Mouse (Mus musculus) ovary, postnatal 36 days (tissue): ENCODE data around the gene Dbi.

Source experiments
- DNase-seq: peaks from one replicate; pipeline ENCODE4 v3.0.0; 2022; ENCODE audit warnings: low spot score, mixed read lengths

The Dbi gene

GRCm38 (mm10) chr1:120120969-120121811, at the start of gene Dbi, which contains the start of gene 3110009E18Rik:
Dbi (minus strand) TSS chr1:120121078.
3110009E18Rik (plus strand) TSS chr1:120121187.
- DNase-seq, result peak; percentile 97

DNA sequence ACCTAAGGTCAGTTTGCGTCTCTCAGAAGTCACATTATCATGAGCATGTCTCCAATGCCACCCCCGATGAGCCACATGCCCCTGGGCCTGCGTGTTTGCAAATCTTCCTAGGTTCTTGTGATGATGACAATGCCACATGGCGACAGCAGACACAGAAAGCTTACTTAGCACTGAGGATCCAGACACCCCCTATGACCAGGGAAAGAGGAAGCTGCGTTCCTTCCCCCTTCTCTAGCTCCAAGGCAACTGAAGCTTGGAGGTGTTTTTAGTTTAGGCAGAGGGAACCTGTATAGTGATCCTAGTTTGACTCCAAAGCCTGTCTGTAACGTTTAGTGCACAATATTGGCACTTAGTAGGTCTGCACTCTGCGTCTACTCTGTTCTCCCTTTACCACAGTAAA, 49.4 kb upstream of the Dbi start:
- no peak for DNase-seq

- DNase-seq, result no peak
Measured at GRCm38 (mm10) chr1:120168674-120169073, 47.8 kb upstream of the Dbi start.

GRCm38 (mm10) chr1:120168016-120168415, 47.1 kb upstream of the Dbi start:
- DNase-seq, result no peak

DNA sequence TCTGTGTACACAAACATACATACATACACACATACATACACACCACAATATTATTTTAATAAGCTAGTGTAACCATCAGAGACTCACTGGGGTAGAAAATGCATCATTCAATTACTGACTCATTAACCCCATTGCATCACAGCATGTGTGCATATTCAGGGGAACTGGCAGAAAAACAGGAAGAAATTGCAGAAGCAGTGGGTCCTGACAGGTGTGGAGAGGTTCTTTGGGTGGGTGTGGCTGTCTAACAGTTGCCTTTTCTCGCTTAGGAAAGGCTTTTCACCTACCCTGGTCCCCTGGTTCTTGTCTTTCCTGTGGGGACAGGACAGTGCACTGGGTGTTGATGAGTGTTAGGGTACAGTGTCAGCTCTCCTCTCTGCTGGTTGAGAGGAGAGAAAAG, 41.7 kb upstream of the Dbi start:
- no peak for DNase-seq

GRCm38 (mm10) chr1:120161502-120161901, 40.6 kb upstream of the Dbi start:
- no peak for DNase-seq

DNA sequence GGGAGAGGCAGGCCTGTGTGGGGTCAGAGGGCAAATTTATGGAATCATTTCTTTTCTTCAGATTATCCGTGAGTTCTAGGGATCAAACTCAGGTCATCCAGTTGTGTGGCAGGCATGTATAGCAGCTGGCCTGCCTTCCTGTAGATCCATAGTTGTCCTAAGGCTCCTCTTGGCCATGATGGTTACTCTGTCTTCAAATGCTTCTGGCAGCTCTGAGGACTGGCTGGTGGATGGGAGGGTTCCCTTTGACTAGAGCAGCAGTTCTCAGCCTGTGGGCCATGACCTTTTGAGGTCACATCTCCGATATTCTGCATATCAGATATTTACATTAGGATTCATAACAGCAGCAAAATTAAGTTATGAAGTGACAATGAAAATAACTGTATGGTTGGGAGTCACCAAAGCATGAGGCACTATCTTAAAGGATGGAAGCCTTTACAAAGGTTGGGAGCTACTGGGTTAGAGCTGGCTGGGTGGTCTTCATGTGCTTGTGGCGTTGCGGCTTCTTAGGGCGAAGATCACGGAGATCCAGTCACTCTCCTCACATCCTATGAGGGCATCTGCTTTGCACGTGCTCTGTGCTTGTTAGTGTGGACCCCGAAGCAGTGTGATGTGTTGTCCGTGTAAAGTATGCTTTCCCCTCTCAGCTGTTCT, 37.7 kb upstream of the Dbi start:
- no peak for DNase-seq

DNA sequence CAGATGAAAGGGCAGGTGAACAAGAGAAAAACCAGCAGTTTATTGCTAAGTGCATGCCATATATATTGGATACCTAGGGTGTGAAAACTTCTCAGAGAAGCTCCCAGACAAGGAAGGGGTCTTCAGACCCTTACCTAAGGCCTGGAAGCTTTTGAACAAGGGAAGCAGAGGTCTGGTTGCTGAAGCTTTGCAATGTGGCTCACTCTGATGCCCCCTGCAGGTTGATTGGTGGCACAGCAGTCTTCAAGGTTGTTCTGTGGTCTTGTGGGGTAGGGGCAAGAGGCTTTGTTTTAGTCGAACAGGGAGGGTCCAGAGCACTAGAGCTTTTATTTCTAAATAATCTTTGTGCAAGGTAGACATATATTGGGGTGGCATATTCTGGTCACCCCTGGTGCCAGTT, 34.4 kb upstream of the Dbi start:
- no peak for DNase-seq

GRCm38 (mm10) chr1:120154232-120154631, 33.4 kb upstream of the Dbi start:
- no peak for DNase-seq

- DNase-seq, result no peak
Measured at GRCm38 (mm10) chr1:120146994-120147393, 26.1 kb upstream of the Dbi start.

DNA sequence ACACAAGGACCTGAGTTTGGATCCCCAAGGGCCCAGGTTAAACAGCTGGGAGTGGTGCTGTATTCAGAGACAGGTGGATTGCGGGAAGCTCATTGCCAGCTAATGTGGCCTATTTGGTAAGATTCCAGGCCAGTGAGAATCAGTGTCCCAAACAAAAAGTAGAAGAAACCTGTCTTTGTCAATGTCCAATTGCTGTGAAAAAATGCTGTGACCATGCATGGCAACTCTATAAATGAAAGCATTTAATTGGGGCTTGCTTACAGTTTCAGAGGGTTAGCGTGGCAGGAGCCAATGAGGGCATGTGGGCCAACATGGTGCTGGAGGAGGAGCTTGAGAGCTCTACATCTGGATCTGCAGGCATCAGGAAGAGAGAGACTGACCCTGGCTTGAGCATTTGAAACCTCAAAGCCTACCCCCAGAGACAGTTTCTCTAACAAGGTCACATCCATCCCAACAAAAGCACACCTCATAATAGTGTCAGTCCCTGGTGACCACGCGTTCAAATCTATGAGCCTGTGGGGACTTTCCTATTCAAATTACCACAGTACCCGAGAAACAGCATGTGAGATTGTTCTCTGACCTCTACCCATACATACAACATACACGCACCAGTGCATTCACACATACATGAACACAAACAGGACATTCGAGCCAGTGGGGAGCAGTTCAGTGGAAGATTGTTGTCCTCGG, 24.8 kb upstream of the Dbi start:
- DNase-seq, result no peak

DNA sequence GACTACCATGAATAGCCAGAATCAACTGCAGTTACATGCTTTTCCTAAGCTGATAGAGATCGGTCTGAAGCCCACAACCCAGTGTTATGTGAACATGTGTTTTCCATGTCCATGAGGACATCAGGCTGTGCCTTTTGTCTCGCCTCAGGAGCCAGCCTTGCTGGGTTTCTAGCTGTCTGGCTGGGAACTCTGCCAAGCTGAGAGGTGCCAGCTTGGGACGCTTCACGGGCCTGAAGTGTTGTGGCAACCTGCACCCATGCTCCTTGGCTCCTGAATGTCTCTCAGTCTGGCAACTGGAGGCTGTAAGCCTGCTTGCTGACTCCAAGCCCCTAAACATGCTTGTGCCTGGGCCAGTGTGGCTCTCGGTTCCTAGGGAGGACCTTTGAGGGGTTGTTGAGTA, 21.7 kb upstream of the Dbi start:
- peak; percentile 19 for DNase-seq

GRCm38 (mm10) chr1:120140144-120140693, 19.3 kb upstream of the Dbi start:
- no peak for DNase-seq

DNA sequence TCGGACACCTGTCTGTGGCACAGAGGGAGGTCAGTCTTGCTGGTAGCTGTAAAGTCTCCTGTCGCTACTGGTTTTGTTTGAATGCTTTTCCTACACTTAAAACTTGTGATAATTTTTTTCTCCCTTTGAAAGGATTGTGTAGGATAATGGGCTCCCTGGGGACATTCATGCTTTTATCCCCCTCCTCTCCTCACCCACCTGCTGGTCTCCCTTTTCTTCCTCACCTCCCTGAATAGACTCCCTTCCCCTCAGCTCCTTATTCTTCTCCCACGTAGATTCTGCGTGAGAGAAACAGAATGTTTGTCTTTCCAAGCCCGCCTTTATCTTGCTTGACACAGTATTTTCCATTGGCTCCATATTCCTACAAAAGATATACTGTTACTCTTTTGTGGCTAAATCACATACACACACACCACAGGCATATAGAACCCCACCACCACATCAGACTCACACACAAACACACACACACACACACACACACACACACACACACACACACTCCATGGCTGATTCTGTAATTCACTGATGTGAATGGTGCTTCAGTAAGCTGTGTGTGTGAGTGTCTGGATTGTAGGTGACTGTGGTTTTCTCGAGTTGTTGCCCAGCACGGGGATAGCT, 18.2 kb upstream of the Dbi start:
- no peak for DNase-seq

DNA sequence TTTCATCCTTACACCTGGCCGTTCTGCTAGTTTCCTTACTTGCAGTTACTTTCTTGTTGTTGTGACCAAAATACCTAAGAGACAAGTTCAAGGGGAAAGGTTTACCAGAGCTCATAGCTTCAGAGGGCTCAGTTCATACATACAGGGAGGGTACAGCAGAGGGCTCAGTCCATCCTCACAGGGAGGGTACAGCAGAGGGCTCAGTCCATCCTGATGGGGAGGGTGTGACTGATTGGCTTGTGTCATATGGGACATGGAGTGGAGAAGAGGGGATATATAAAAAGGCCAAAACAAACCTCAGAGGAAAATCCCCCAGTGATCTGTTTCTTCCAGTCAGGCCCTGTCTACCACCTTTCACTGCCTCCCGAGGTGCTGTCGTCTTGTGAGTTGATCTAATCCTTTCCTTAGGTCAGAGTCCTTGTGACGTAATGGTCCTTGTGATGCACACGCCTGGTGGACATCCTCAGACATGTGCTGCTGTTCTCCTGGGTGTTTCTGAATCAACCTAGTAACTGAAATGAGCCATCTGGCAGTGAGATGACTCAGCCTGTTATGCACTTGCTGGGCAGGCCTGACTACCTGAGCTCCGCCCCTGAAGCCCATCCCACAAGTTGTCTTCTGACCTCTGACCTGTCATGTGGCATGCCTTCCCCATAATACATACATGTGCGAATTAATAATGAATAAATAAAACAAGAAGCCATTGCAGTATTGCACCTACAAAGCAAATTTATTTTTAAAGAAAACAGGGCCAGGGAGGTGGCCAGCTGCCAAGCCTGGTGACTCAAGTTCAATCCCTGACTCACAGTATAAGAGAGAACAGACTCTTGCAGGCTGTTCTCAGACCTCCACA, 15.3 kb upstream of the Dbi start:
- no peak for DNase-seq

DNA sequence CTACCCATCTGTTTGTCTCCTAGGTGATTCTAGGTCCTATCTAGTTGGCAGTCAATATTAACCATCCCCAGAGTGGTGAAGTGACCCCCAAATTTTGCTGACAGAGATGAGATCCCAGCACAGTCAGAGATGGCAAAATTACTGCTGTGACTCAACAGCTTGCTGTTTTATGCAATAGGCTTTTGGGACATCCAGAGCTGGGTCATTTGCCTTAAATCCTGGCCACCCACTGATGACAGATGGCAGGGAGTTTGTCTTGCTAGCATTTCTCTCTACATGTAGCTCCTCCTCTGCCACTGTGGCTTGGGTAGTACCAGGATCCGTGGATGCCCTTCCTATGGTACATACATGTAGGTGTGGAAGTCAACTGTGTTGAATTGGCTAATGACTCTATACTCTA, 11.5 kb upstream of the Dbi start:
- DNase-seq, result no peak

DNA sequence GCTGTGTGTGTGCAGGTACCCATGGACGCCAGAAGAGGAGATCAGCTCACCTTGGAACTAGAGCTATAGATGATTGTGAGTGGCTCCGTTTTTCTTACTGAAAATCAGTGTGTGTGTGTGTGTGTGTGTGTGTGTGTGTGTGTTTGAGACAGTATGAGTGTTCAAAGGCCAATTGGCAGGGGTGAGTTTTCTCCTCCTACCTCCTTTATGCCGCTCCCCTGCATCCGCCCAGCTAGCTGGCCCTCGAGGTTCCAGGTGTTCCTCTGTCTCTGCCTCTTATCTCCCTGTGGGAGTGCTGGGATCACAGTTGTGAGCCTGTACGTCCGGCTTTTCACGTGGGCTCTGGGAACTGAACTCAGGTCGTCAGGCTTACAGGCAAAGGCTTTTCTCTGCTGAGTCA, 5.4 kb upstream of the Dbi start:
- DNase-seq, result no peak

DNA sequence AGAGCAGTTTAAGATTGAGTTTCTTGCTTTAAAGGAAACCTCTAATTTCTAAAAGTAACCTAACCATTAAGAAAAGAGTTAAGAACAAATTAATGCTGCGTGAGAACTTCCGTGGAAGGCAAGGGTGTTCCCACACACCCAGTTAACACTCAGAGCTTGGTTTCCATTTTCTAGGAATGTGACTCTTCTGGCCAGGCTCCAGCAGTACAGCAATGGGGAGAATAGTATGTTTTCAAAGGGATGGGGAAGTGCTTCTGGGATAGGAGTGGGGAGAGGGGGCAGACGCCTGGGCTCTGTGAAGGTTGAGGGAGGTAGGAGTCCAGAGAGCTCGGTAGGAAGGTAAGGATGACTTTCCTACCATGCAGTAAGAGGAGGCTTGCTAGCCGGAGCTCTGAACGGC, 4.6 kb upstream of the Dbi start:
- no peak for DNase-seq

- no peak for DNase-seq
Measured at GRCm38 (mm10) chr1:120124839-120125238, 4.0 kb upstream of the Dbi start.

GRCm38 (mm10) chr1:120122634-120123383, 1.9 kb upstream of the Dbi start:
- no peak for DNase-seq
